Mouse (Mus musculus): ENCODE measurements around the gene Pacs1. TPM values are rescaled to one million over a fixed set of nuclear protein-coding genes. Genes with fewer than 3 reads are reported as not detected.
"Not testable (repeated sequence)": the region's sequence is repeated elsewhere in the genome, so short reads cannot be mapped to it uniquely, and the experiment has no call there.

Gene Pacs1
- polyA plus RNA-seq, 1 experiment: not detected

- peak within 1 kb of the TSS; percentile 78 for H3K4me3 ChIP-seq (ENCODE audit: insufficient read depth, low read depth, low read length)
- peaks cover 21% of the 10 kb centered on the region for H3K4me1 ChIP-seq (ENCODE audit: control insufficient read depth, insufficient read depth, low read length)
- under 1% methylated on average over 58 of the region's 58 CpGs for WGBS
- TF ChIP-seq POLR2A (IDR thresholded peaks at IDR 0.05; ENCODE audit: insufficient read depth, low read depth, low read length) (peak; percentile 61), CTCF (IDR thresholded peaks at IDR 0.05; ENCODE audit: insufficient read depth, low read depth, low read length) (peak; percentile 47; the same call in 1 of the 2 replicates)
- peak within 1 kb of the TSS; percentile 91 for H3K27ac ChIP-seq (ENCODE audit: insufficient read depth, low read depth, low read length)
These were observed 184.8 kb downstream of the Pacs1 start, which contains the start of gene Yif1a for GRCm38 (mm10) chr19:5087884-5088728. Yif1a (plus strand) TSS chr19:5088538.

GRCm38 (mm10) chr19:5086533-5086932 lies 186.4 kb downstream of the Pacs1 start:
- not testable (repeated sequence) for H3K4me3 ChIP-seq (ENCODE audit: insufficient read depth, low read depth, low read length); H3K27ac ChIP-seq (ENCODE audit: insufficient read depth, low read depth, low read length)
- 56% methylated on average over 4 of the region's 4 CpGs for WGBS
- H3K4me1 ChIP-seq (ENCODE audit: control insufficient read depth, insufficient read depth, low read length): peaks cover 29% of the 10 kb centered on the region

DNA sequence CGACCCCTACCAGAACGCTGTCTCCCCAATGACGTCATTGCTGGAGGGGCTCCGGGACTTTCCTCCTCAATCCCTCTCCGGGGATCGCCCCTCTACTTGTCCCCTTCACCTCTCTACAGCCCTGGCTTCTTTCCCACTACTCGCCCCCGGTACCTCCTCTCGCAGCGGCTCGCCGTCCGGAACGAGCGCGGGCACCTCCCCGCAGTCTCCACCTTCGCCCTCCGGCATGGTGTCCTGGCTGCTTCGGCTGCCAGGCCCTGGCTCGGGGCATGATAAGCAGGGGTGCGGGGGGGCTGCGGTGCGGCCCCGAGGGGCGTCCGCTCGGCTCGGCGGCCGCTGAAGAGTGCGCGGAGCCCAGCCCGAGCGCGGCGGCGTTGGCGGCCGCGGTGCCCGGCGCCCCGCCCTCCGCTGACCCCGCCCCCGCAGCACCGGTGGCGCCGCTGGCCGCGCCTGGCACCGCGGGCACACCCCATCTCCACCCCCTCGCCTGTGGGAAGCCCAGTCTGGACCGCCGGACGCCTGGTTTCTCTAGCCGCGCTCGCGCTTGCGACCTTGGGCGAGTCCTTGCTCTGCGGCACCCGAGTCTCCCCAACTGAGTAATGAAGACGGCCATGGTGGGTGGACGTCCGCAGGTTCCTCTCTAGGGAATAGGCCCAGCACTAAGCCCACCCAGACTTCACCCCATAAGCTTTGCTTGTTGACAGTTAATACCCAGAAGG lies 187.6 kb downstream of the Pacs1 start, which contains the start of gene Tmem151a:
Gene Tmem151a, minus strand, starts transcription at position 387 of the 719 bp plus-strand sequence.
- H3K27ac ChIP-seq (ENCODE audit: insufficient read depth, low read depth, low read length): peak within 1 kb of the TSS; percentile 94

GRCm38 (mm10) chr19:5084834-5085144 lies 188.1 kb downstream of the Pacs1 start:
- Histone ChIP-seq H3K4me3 (ENCODE audit: insufficient read depth, low read depth, low read length) (peak overlapping the region; percentile 70), H3K27ac (ENCODE audit: insufficient read depth, low read depth, low read length) (peak overlapping the region; percentile 81), H3K4me1 (ENCODE audit: control insufficient read depth, insufficient read depth, low read length) (peaks cover 29% of the 10 kb centered on the region)
- WGBS: 1% methylated on average over 15 of the region's 15 CpGs
- no peak for TF ChIP-seq CTCF (IDR thresholded peaks at IDR 0.05; ENCODE audit: insufficient read depth, low read depth, low read length)
- no peak for TF ChIP-seq POLR2A (IDR thresholded peaks at IDR 0.05; ENCODE audit: insufficient read depth, low read depth, low read length)

More for the DNA sequence above, 187.6 kb downstream of the Pacs1 start, which contains the start of gene Tmem151a:
- Histone ChIP-seq H3K4me3 (ENCODE audit: insufficient read depth, low read depth, low read length) (peak within 1 kb of the TSS; percentile 70), H3K4me1 (ENCODE audit: control insufficient read depth, insufficient read depth, low read length) (peaks cover 29% of the 10 kb centered on the region)
- under 1% methylated on average over 69 of the region's 69 CpGs for WGBS
- TF ChIP-seq POLR2A (IDR thresholded peaks at IDR 0.05; ENCODE audit: insufficient read depth, low read depth, low read length) (peak; percentile 78; the same call in 1 of the 2 replicates), CTCF (IDR thresholded peaks at IDR 0.05; ENCODE audit: insufficient read depth, low read depth, low read length) (no peak)

- TF ChIP-seq POLR2A (IDR thresholded peaks at IDR 0.05; ENCODE audit: insufficient read depth, low read depth, low read length): no peak
- no peak for TF ChIP-seq CTCF (IDR thresholded peaks at IDR 0.05; ENCODE audit: insufficient read depth, low read depth, low read length)
- Histone ChIP-seq H3K4me1 (ENCODE audit: control insufficient read depth, insufficient read depth, low read length) (peaks cover 26% of the 10 kb centered on the region), H3K27ac (ENCODE audit: insufficient read depth, low read depth, low read length) (peak overlapping the region; percentile 81), H3K4me3 (ENCODE audit: insufficient read depth, low read depth, low read length) (peak overlapping the region; percentile 70)
- WGBS: 32% methylated on average over 3 of the region's 3 CpGs
These were observed 188.7 kb downstream of the Pacs1 start for GRCm38 (mm10) chr19:5083961-5084833.

Other genes with a start within 250 kb of the Pacs1 start
- not detected in 2 replicates for gene Slc29a2, start 249.3 kb downstream of the Pacs1 start, polyA plus RNA-seq (2012; ENCODE audit: insufficient read depth, insufficient read length, low replicate concordance, missing spikeins)
- gene B4gat1, start 234.3 kb downstream of the Pacs1 start, polyA plus RNA-seq (2012; ENCODE audit: insufficient read depth, insufficient read length, low replicate concordance, missing spikeins): not detected in 2 replicates
- not detected in 2 replicates for gene AC124502.3, start 234.2 kb downstream of the Pacs1 start, polyA plus RNA-seq (2012; ENCODE audit: insufficient read depth, insufficient read length, low replicate concordance, missing spikeins)
- not detected in 2 replicates for gene Brms1, start 231.8 kb downstream of the Pacs1 start, polyA plus RNA-seq (2012; ENCODE audit: insufficient read depth, insufficient read length, low replicate concordance, missing spikeins)
- not detected in 2 replicates for gene Rin1, start 222.6 kb downstream of the Pacs1 start, polyA plus RNA-seq (2012; ENCODE audit: insufficient read depth, insufficient read length, low replicate concordance, missing spikeins)
- gene Cd248, start 205.0 kb downstream of the Pacs1 start, polyA plus RNA-seq (2012; ENCODE audit: insufficient read depth, insufficient read length, low replicate concordance, missing spikeins): not detected in 2 replicates
- not detected in 2 replicates for gene Tmem151a, start 187.6 kb downstream of the Pacs1 start, polyA plus RNA-seq (2012; ENCODE audit: insufficient read depth, insufficient read length, low replicate concordance, missing spikeins)
- not detected in 2 replicates for gene Yif1a, start 184.6 kb downstream of the Pacs1 start, polyA plus RNA-seq (2012; ENCODE audit: insufficient read depth, insufficient read length, low replicate concordance, missing spikeins)
- gene Cnih2, start 174.6 kb downstream of the Pacs1 start, polyA plus RNA-seq (2012; ENCODE audit: insufficient read depth, insufficient read length, low replicate concordance, missing spikeins): not detected in 2 replicates
- gene Rab1b, start 166.0 kb downstream of the Pacs1 start, polyA plus RNA-seq (2012; ENCODE audit: insufficient read depth, insufficient read length, low replicate concordance, missing spikeins): not detected in 2 replicates
- gene Klc2, start 154.6 kb downstream of the Pacs1 start, polyA plus RNA-seq (2012; ENCODE audit: insufficient read depth, insufficient read length, low replicate concordance, missing spikeins): not detected in 2 replicates
- gene Sf3b2, start 22.3 kb upstream of the Pacs1 start, polyA plus RNA-seq (2012; ENCODE audit: insufficient read depth, insufficient read length, low replicate concordance, missing spikeins): not detected in 2 replicates
- gene Gal3st3, start 25.2 kb upstream of the Pacs1 start, polyA plus RNA-seq (2012; ENCODE audit: insufficient read depth, insufficient read length, low replicate concordance, missing spikeins): not detected in 2 replicates
- not detected in 2 replicates for gene Catsper1, start 62.6 kb upstream of the Pacs1 start, polyA plus RNA-seq (2012; ENCODE audit: insufficient read depth, insufficient read length, low replicate concordance, missing spikeins)
- gene Cst6, start 76.5 kb upstream of the Pacs1 start, polyA plus RNA-seq (2012; ENCODE audit: insufficient read depth, insufficient read length, low replicate concordance, missing spikeins): not detected in 2 replicates
- gene Eif1ad, start 93.6 kb upstream of the Pacs1 start, polyA plus RNA-seq (2012; ENCODE audit: insufficient read depth, insufficient read length, low replicate concordance, missing spikeins): not detected in 2 replicates
- gene Banf1, start 94.0 kb upstream of the Pacs1 start, polyA plus RNA-seq (2012; ENCODE audit: insufficient read depth, insufficient read length, low replicate concordance, missing spikeins): not detected in 2 replicates
- gene Sart1, start 115.6 kb upstream of the Pacs1 start, polyA plus RNA-seq (2012; ENCODE audit: insufficient read depth, insufficient read length, low replicate concordance, missing spikeins): not detected in 2 replicates
- not detected in 2 replicates for gene Tsga10ip, start 129.4 kb upstream of the Pacs1 start, polyA plus RNA-seq (2012; ENCODE audit: insufficient read depth, insufficient read length, low replicate concordance, missing spikeins)
- not detected in 2 replicates for gene Drap1, start 151.9 kb upstream of the Pacs1 start, polyA plus RNA-seq (2012; ENCODE audit: insufficient read depth, insufficient read length, low replicate concordance, missing spikeins)
- not detected in 2 replicates for gene AI837181, start 152.0 kb upstream of the Pacs1 start, polyA plus RNA-seq (2012; ENCODE audit: insufficient read depth, insufficient read length, low replicate concordance, missing spikeins)
- gene Fosl1, start 174.4 kb upstream of the Pacs1 start, polyA plus RNA-seq (2012; ENCODE audit: insufficient read depth, insufficient read length, low replicate concordance, missing spikeins): not detected in 2 replicates
- not detected in 2 replicates for gene Ccdc85b, start 184.8 kb upstream of the Pacs1 start, polyA plus RNA-seq (2012; ENCODE audit: insufficient read depth, insufficient read length, low replicate concordance, missing spikeins)
- not detected in 2 replicates for gene Fibp, start 187.5 kb upstream of the Pacs1 start, polyA plus RNA-seq (2012; ENCODE audit: insufficient read depth, insufficient read length, low replicate concordance, missing spikeins)
- not detected in 2 replicates for gene Ctsw, start 195.4 kb upstream of the Pacs1 start, polyA plus RNA-seq (2012; ENCODE audit: insufficient read depth, insufficient read length, low replicate concordance, missing spikeins)
- gene Efemp2, start 200.8 kb upstream of the Pacs1 start, polyA plus RNA-seq (2012; ENCODE audit: insufficient read depth, insufficient read length, low replicate concordance, missing spikeins): not detected in 2 replicates
- not detected in 2 replicates for gene Mus81, start 215.3 kb upstream of the Pacs1 start, polyA plus RNA-seq (2012; ENCODE audit: insufficient read depth, insufficient read length, low replicate concordance, missing spikeins)
- 1,186 and 1,283 TPM in 2 replicates for gene Cfl1, start 217.3 kb upstream of the Pacs1 start, polyA plus RNA-seq (2012; ENCODE audit: insufficient read depth, insufficient read length, low replicate concordance, missing spikeins)
- not detected in 2 replicates for gene 1700020D05Rik, start 230.7 kb upstream of the Pacs1 start, polyA plus RNA-seq (2012; ENCODE audit: insufficient read depth, insufficient read length, low replicate concordance, missing spikeins)
- not detected in 2 replicates for gene Snx32, start 237.4 kb upstream of the Pacs1 start, polyA plus RNA-seq (2012; ENCODE audit: insufficient read depth, insufficient read length, low replicate concordance, missing spikeins)